ENCODE assay signal across 13 mouse cellular contexts in genomic region chr8:125572246-125572645, GRCm38 (mm10). TPM values are rescaled to one million over a fixed set of nuclear protein-coding genes. Genes with fewer than 3 reads are reported as not detected.
A peak's percentile ranks its signal among the peaks of the same experiment; 100 is the strongest.
DNase-seq lines count a peak whose midpoint lies in the region.
"Had no signal": no experiment of that assay in that cellular context is flagged by ENCODE, and none has a peak within 500 bp of the region (broad histone marks: within the 10 kb centered on the region; RNA-seq: fewer than 3 reads in every experiment).

No protein-coding gene starts in this region.

- peak; percentile 61 for DNase-seq in cerebellum, adult 11 months
- no peak for DNase-seq in cerebellum, postnatal 4 days (ENCODE audit: low spot score in 2 of 2)
- DNase-seq in heart, postnatal 14 days = peak; percentile 29 to 51
- DNase-seq in heart, adult 8-10 months (ENCODE audit: low spot score) = no peak
- peak; percentile 65 for DNase-seq in brain, adult 2 months (ENCODE audit: low read depth, low spot score)
- peak; percentile 71 to 75 for DNase-seq in cerebellum, postnatal 10 days
- DNase-seq in right cerebral cortex, postnatal 14 days = no peak
- no peak for DNase-seq in right cerebral cortex, adult 18-20 months
- DNase-seq: embryo, embryonic 11 days; kidney, postnatal 14 days; layer of hippocampus, postnatal 36 days; thymus, postnatal 14 days had no signal

- intact Hi-C loops in heart, postnatal 14 days (cut with DNase I) = loop anchor here (2.0 to 5.0 kb wide), 4 partner anchors 95 to 405 kb away; partner anchors contain the start of gene Map10

RNA-seq across cellular contexts. Expression of gene Sipa1l2, which starts 2.6 kb away (rescaled TPM):
- total RNA-seq in heart, postnatal 14 days (2021) = 10 to 100 TPM; 46.6 to 48.3 TPM
- 10 to 100 TPM; 41.6 to 49.5 (median 44.5) TPM for total RNA-seq in heart, adult 8-10 months (2022)
- total RNA-seq: MEL had no signal

Comparison
In these comparisons a context has a peak if more than half of its experiments do, and no peak if none do; other contexts are left out.
1. DNase-seq: peak in cerebellum, adult 11 months (single experiment), heart, postnatal 14 days (2 of 2), brain, adult 2 months (single experiment) and cerebellum, postnatal 10 days (2 of 2); none in cerebellum, postnatal 4 days (0 of 2), heart, adult 8-10 months (single experiment), right cerebral cortex, postnatal 14 days (single experiment) and right cerebral cortex, adult 18-20 months (single experiment).